ENCODE assay signal across 8 mouse cellular contexts in the genomic region with DNA sequence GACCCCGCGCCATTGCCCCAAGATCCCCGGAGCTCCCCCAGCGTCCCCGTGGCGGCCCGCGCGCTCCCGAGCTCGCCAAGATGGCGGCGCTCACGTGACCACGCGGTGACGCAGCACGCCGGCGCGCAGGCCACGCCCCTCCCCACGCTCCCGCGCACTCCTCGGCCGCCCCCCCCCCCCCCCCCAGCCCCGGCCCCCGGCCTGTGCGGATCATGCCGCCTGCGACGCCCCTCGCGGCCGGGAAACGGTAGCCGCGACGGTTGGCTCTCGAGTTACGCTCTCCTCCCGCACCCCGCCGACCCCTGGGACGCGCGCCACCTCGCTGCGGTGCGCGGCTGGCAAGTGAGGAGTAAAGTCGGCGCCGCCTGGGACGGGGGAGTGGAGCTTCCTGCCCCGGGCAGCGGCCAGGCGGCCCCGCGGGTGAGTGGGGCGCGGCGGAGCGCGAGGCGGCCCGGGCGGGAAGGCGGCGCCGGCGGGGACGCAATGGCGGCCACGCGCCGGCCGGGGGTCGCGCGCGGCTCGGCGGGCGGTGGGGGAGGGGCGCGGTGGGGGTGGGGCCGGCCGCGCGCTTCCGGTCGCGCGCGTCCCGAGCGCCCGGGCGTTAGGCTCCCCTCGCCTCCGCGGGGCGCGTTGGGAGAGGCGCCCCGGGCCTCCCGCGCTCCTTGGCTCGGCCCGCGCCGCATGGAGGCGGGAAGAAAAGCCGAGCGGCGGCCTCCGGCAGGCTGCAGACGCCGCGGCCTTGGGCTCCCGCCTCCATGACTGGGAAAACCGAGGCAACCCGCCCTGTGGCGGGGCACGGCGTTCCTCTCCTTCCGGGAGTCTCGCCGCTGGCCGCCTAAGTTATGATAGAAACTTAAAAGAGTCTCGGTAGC. TPM values are rescaled to one million over a fixed set of nuclear protein-coding genes. Genes with fewer than 3 reads are reported as not detected.
A peak's percentile ranks its signal among the peaks of the same experiment; 100 is the strongest.
DNase-seq lines count a peak whose midpoint lies in the region; ATAC-seq and TF ChIP-seq lines count a peak whose summit lies in the region.

Gene Atf1 (plus strand): TSS at position 157 of the 872 bp plus-strand sequence.

- TF ChIP-seq CTCF in left cerebral cortex, adult 2 months (IDR thresholded peaks at IDR 0.05) = peak; percentile 20; the same call in 1 of the 2 replicates

- under 1% methylated on average over 87 of the region's 133 CpGs for WGBS in hindbrain, embryonic 14.5 days
- WGBS in macrophage (ENCODE audit: missing documents) = under 1% methylated on average over 89 of the region's 133 CpGs

- H3K36me3 ChIP-seq in hindbrain, embryonic 14.5 days (replicated peaks; ENCODE audit: control insufficient read depth, insufficient read depth) = no peaks in the 10 kb centered on the region; the same call in 1 of the 2 replicates
- 0 out of 2 replicates have a peak, but pooled peaks cover 3% of the 10 kb centered on the region for H3K36me3 ChIP-seq in macrophage (ENCODE audit: inconsistent target)

- H3K4me1 ChIP-seq in hindbrain, embryonic 14.5 days (replicated peaks; ENCODE audit: control insufficient read depth, insufficient read depth, low read length) = peaks cover 19% of the 10 kb centered on the region; the same call in 1 of the 2 replicates

- H3K27ac ChIP-seq in hindbrain, embryonic 14.5 days = peak within 1 kb of the TSS; percentile 100
- peak within 1 kb of the TSS; percentile 99 for H3K27ac ChIP-seq in left cerebral cortex, adult 2 months
- H3K27ac ChIP-seq in macrophage = peak within 1 kb of the TSS; percentile 94

- intact Hi-C loops in left cerebral cortex, adult 2 months (cut with DNase I) = loop anchor here (5.0 kb wide), 1 partner anchor 191 kb away; the partner anchor contains the start of gene Dip2b

- no peaks in the 10 kb centered on the region for H3K27me3 ChIP-seq in hindbrain, embryonic 14.5 days (ENCODE audit: control insufficient read depth, insufficient read depth, low read length)

- peak within 1 kb of the TSS; percentile 66 for H3K4me2 ChIP-seq in hindbrain, embryonic 14.5 days (replicated peaks)

- peak; percentile 85 for ATAC-seq in hindbrain, embryonic 14.5 days (ENCODE audit: low FRiP score)

- H3K4me3 ChIP-seq in hindbrain, embryonic 14.5 days (replicated peaks; ENCODE audit: low read length) = peak within 1 kb of the TSS; percentile 89
- peak within 1 kb of the TSS; percentile 84 for H3K4me3 ChIP-seq in left cerebral cortex, adult 2 months
- peak within 1 kb of the TSS; percentile 72 for H3K4me3 ChIP-seq in macrophage (ENCODE audit: inconsistent target)

- peak within 1 kb of the TSS; percentile 99 for H3K9ac ChIP-seq in hindbrain, embryonic 14.5 days

- H3K9me3 ChIP-seq in hindbrain, embryonic 14.5 days (ENCODE audit: control insufficient read depth, low read length) = no peaks in the 10 kb centered on the region

- peaks cover 46% of the 10 kb centered on the region for H3K79me2 ChIP-seq in macrophage (ENCODE audit: inconsistent target)

- DNase-seq in ZHBTc4 (ENCODE audit: low read depth, low spot score) = peak; percentile 94
- peak; percentile 97 to 98 for DNase-seq in cerebellum, postnatal 25 days
- peak; percentile 88 to 90 for DNase-seq in frontal cortex, postnatal 36 days (ENCODE audit: low spot score in 2 of 2)
- peak; percentile 91 for DNase-seq in hindbrain, embryonic 14.5 days (ENCODE audit: low spot score)
- peak; percentile 91 to 92 for DNase-seq in left cerebral cortex, adult 2 months (ENCODE audit: extremely low spot score in 1 of 2, low spot score in 2 of 2)
- peak; percentile 89 for DNase-seq in retina, postnatal 7 days (ENCODE audit: low read depth, low spot score)
- peak; percentile 92 for DNase-seq in urinary bladder, adult 2 months (ENCODE audit: low spot score)

RNA-seq across cellular contexts. Expression of gene Atf1, which starts in this region (rescaled TPM):
- 12.2 and 13.2 TPM in 2 replicates for polyA plus RNA-seq in hindbrain, embryonic 14.5 days (2014; fragmentation: Nextera tagmentation; extraction: Ambion mirVana)
- total RNA-seq in left cerebral cortex, adult 2 months (2021) = 10 to 100 TPM; 19.9 to 27.8 TPM
- 100 to 1,000 TPM in 8 of 26 experiments, 10 to 100 TPM in 18; 62.1 to 136 (median 89.0) TPM for total RNA-seq in macrophage (2018; cell fraction: chromatin; rRNA removed)
- total RNA-seq in macrophage (2018; cell fraction: cytosol; rRNA removed) = 10 to 100 TPM; 37.9 to 73.6 (median 48.1) TPM
- 10 to 100 TPM; 33.7 to 65.5 (median 47.2) TPM for total RNA-seq in macrophage (2018; cell fraction: nucleus; rRNA removed)
- 34.5 to 58.1 TPM (median 47.7 TPM) in 3 replicates for polyA plus RNA-seq in macrophage (2018)
- 34.3 and 35.9 TPM in 2 replicates for polyA plus RNA-seq in urinary bladder, adult 2 months (2012; rRNA removed)

Comparison
In these comparisons a context has a peak if more than half of its experiments do, and no peak if none do; other contexts are left out.
1. Peak in every context shown above with its lines: DNase-seq, ATAC-seq, H3K4me3 ChIP-seq and H3K27ac ChIP-seq.